Mouse (Mus musculus) embryonic facial prominence, embryonic 15.5 days (tissue): ENCODE results near the gene Fstl3. TPM values are rescaled to one million over a fixed set of nuclear protein-coding genes. Genes with fewer than 3 reads are reported as not detected.

Source experiments
- ATAC-seq: fragments of 200-750 bp; cut with Nextera tagmentation; 2 replicates; pipeline ENCODE4 v1.8.0; 2017; ENCODE audit warnings: low read depth, moderate TSS enrichment; ENCODE audit not compliant: insufficient number of reproducible peaks, low FRiP score, low TSS enrichment
- H3K27ac ChIP-seq: fragments of 300-500 bp; sonication (generic); replicated peaks from 2 replicates; pipeline ENCODE4 v1.5.1; 2015; ENCODE audit warnings: mild to moderate bottlenecking, inconsistent platforms
- H3K27me3 ChIP-seq: fragments of 300-500 bp; sonication (generic); 2 replicates; pipeline ENCODE4 v1.6.1; 2015; ENCODE audit warnings: inconsistent platforms
- H3K36me3 ChIP-seq: fragments of 300-500 bp; sonication (generic); 2 replicates; pipeline ENCODE4 v1.6.1; 2015; ENCODE audit warnings: mild to moderate bottlenecking, inconsistent platforms
- H3K4me1 ChIP-seq: fragments of 300-500 bp; sonication (generic); 2 replicates; pipeline ENCODE4 v1.6.1; 2015; ENCODE audit warnings: inconsistent platforms
- H3K4me2 ChIP-seq: fragments of 300-500 bp; sonication (generic); replicated peaks from 2 replicates; pipeline ENCODE4 v1.6.1; 2015; ENCODE audit warnings: mild to moderate bottlenecking, inconsistent platforms
- H3K4me3 ChIP-seq: fragments of 300-500 bp; sonication (generic); replicated peaks from 2 replicates; pipeline ENCODE4 v1.5.1; 2015; ENCODE audit warnings: mild to moderate bottlenecking, inconsistent platforms
- H3K9ac ChIP-seq: fragments of 300-500 bp; sonication (generic); 2 replicates; pipeline ENCODE4 v1.6.1; 2015; ENCODE audit warnings: inconsistent platforms
- H3K9me3 ChIP-seq: fragments of 300-500 bp; sonication (generic); replicated peaks from 2 replicates; pipeline ENCODE4 v1.6.1; 2016; ENCODE audit warnings: inconsistent platforms
- WGBS: fragments of 180-500 bp; shearing (Covaris S2); methylation state at CpG from one replicate; pipeline ENCODE4 v1.1.7; 2015; 5-methylcytosine and 5-hydroxymethylcytosine counted together
- polyA plus RNA-seq: library from polyadenylated mRNA; unstranded; fragments of >200 nt; fragmentation: Nextera tagmentation; extraction: Ambion mirVana; gene quantifications from 2 replicates; pipeline ENCODE4 v1.2.1, GENCODE M21; 2015

Gene Fstl3
- polyA plus RNA-seq, 1 experiment from 2014 or later, result 20.2 TPM

GRCm38 (mm10) chr10:79789581-79789980 is 12.5 kb downstream of the Fstl3 start:
- no peak overlapping the region for H3K4me3 ChIP-seq
- no peak for ATAC-seq
- no peak overlapping the region for H3K4me2 ChIP-seq
- no peaks in the 10 kb centered on the region for H3K36me3 ChIP-seq
- no peaks in the 10 kb centered on the region for H3K27me3 ChIP-seq
- 50% methylated on average over 2 of the region's 2 CpGs for WGBS
- H3K27ac ChIP-seq, result no peak overlapping the region
- H3K9ac ChIP-seq, result no peak overlapping the region
- peaks cover 9% of the 10 kb centered on the region for H3K4me1 ChIP-seq
- no peaks in the 10 kb centered on the region for H3K9me3 ChIP-seq

GRCm38 (mm10) chr10:79790861-79791260 is 13.8 kb downstream of the Fstl3 start, which contains the start of gene Prss57:
Gene Prss57 (minus strand): TSS chr10:79790961.
- ATAC-seq, result no peak
- Histone ChIP-seq H3K4me1 (peaks cover 14% of the 10 kb centered on the region), H3K36me3 (no peaks in the 10 kb centered on the region), H3K27me3 (no peaks in the 10 kb centered on the region), H3K4me2 (no peak within 1 kb of the TSS), H3K27ac (no peak within 1 kb of the TSS), H3K4me3 (no peak within 1 kb of the TSS), H3K9ac (no peak within 1 kb of the TSS), H3K9me3 (no peaks in the 10 kb centered on the region)
- WGBS, result 84% methylated on average over 4 of the region's 4 CpGs

DNA sequence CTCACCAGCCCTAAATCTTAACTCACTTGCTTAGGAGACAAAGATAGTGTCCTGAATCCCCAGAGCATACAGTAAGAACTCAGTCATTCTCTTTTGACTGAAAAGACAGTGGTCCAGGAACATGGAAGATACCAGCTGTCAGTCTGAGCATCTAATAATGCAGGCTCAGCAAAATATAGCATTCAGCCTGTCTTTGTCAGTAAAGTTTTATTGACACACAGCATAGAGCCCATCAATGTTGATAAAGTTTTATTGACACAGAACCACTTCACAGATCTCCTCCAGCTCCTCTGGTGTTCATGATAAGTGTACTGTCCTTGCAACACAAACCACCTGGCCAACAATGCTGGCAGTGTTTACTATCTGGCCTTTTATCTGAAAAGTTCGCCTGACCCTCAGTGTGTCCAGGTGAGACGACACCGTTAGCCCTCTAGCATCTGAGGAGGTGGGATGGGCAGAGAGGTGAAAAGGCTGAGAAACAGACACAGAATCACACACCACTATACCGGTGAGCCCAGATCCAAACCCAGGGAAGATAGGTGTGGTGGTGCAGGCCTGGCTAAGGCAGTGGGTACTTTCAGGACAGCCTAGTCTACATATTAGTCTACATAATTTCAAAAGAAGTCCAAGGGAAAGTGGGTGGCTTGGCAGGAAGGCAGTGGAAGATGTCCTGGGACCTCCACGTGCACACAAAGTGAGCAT is 15.4 kb downstream of the Fstl3 start:
- H3K4me3 ChIP-seq, result no peak overlapping the region
- 82% methylated on average over 5 of the region's 5 CpGs for WGBS
- H3K4me1 ChIP-seq, result peaks cover 19% of the 10 kb centered on the region
- no peak overlapping the region for H3K9ac ChIP-seq
- no peak for ATAC-seq
- H3K9me3 ChIP-seq, result no peaks in the 10 kb centered on the region
- no peaks in the 10 kb centered on the region for H3K27me3 ChIP-seq
- H3K4me2 ChIP-seq, result no peak overlapping the region
- 0 out of 2 replicates have a peak overlapping the region, but pooled peaks have one; percentile 13 for H3K27ac ChIP-seq
- H3K36me3 ChIP-seq, result no peaks in the 10 kb centered on the region

GRCm38 (mm10) chr10:79793051-79793737 is 16.1 kb downstream of the Fstl3 start, which contains the start of gene Palm:
Gene Palm (plus strand): TSS chr10:79793572.
- H3K4me3 ChIP-seq, result peak within 1 kb of the TSS; percentile 75
- WGBS, result 6% methylated on average over 51 of the region's 51 CpGs

DNA sequence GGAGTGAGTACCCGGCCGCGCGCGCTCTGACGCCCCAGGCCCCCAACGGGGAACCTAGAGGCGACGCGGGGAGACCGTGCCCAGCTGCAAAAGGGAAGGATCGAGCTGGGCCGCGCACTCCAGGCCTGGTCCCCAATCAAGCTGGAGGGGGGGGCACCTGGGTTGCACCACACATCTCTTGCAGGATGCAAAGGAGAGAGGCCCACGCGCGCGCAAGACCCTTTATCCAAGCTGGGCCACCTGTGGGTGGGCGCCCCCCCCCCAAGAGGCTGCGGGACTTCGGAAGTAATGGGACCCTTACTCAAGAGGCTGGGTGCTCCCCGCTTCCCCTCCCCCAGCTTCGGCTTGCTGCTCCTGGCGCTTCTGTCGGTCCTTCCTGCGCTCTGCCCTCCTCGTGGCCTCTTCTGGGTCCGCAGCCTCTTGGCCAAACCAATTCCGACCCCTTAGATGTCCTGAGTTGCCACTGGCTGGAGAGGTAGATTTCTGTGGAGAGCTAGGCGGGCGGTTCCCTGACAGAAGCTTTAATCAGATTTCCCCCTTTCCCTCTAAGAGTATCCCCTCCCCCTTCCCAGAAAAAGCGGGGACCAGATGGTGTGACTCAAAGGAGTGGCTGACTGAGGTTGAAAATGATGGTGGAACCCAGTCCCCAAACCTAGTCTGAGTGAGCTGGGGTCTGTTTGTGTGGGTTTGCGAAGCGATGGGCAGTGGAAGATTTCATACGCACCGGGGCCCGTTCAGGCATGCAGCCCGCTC is 16.8 kb downstream of the Fstl3 start:
- H3K9ac ChIP-seq, result peak overlapping the region; percentile 90
- H3K27ac ChIP-seq, result peak overlapping the region; percentile 79
- under 1% methylated on average over 38 of the region's 38 CpGs for WGBS
- H3K9me3 ChIP-seq, result no peaks in the 10 kb centered on the region
- no peaks in the 10 kb centered on the region for H3K36me3 ChIP-seq
- ATAC-seq, result peak; percentile 8; the same call in 1 of the 2 replicates
- peak overlapping the region; percentile 90 for H3K4me2 ChIP-seq
- peak overlapping the region; percentile 75 for H3K4me3 ChIP-seq
- H3K4me1 ChIP-seq, result peaks cover 24% of the 10 kb centered on the region
- H3K27me3 ChIP-seq, result no peaks in the 10 kb centered on the region

More at GRCm38 (mm10) chr10:79793051-79793737, 16.1 kb downstream of the Fstl3 start, which contains the start of gene Palm:
- H3K9me3 ChIP-seq, result no peaks in the 10 kb centered on the region
- peak within 1 kb of the TSS; percentile 90 for H3K9ac ChIP-seq
- ATAC-seq, result peak; percentile 74
- H3K4me1 ChIP-seq, result peaks cover 24% of the 10 kb centered on the region
- no peaks in the 10 kb centered on the region for H3K36me3 ChIP-seq
- no peaks in the 10 kb centered on the region for H3K27me3 ChIP-seq
- H3K4me2 ChIP-seq, result peak within 1 kb of the TSS; percentile 90
- peak within 1 kb of the TSS; percentile 79 for H3K27ac ChIP-seq

DNA sequence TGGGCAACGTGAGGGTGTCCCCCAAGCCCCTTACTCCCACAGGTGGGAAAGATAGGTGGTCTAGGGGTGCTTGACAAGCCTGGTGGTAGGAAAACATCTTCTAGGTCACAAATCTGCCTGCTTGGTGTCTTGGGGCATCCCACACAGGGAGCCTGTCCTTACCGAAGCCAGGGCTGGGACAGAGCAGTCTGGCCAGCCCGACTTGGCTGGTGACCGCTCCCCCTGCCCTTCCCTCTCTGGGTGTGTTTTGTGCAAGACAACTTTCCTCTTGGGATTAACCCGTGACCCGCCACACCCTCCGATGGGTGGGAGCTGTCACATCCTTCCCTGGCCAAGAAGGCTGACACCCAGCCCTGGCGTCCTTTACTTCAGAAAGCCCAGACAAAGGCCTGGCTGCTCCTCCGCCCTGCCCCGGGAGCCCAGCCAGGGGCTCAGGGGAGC is 17.4 kb downstream of the Fstl3 start:
- 8% methylated on average over 10 of the region's 10 CpGs for WGBS
- peaks cover 24% of the 10 kb centered on the region for H3K4me1 ChIP-seq
- ATAC-seq, result peak; percentile 14; the same call in 1 of the 2 replicates

DNA sequence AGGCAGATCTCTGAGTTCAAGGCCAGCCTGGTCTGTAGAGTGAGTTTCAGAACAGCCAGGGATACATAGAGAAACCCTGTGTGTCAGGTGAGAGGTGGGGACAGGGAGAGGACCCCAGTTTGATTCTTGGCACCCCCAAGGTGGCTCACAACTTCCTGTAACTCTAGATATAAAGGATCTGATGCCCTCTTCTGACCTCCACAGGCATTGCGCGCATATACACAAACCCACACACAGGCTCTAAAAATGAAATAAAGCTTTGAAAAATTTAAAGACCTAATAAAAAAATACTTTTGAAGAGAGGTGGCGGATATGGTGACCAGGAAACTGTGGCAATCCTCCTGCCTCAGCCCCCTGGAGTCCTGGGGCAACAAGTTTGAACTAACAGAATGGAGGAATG is 18.8 kb downstream of the Fstl3 start:
- Histone ChIP-seq H3K9ac (no peak overlapping the region), H3K27ac (no peak overlapping the region), H3K4me3 (no peak overlapping the region), H3K36me3 (no peaks in the 10 kb centered on the region), H3K4me2 (no peak overlapping the region), H3K4me1 (peaks cover 25% of the 10 kb centered on the region), H3K27me3 (no peaks in the 10 kb centered on the region), H3K9me3 (no peaks in the 10 kb centered on the region)
- WGBS, result 95% methylated on average over 3 of the region's 3 CpGs
- ATAC-seq, result no peak

More for the DNA sequence above, 17.4 kb downstream of the Fstl3 start:
- H3K4me2 ChIP-seq, result peak overlapping the region; percentile 90
- H3K9ac ChIP-seq, result peak overlapping the region; percentile 90
- no peaks in the 10 kb centered on the region for H3K27me3 ChIP-seq
- peak overlapping the region; percentile 79 for H3K27ac ChIP-seq
- H3K9me3 ChIP-seq, result no peaks in the 10 kb centered on the region
- no peaks in the 10 kb centered on the region for H3K36me3 ChIP-seq
- H3K4me3 ChIP-seq, result peak overlapping the region; percentile 75

DNA sequence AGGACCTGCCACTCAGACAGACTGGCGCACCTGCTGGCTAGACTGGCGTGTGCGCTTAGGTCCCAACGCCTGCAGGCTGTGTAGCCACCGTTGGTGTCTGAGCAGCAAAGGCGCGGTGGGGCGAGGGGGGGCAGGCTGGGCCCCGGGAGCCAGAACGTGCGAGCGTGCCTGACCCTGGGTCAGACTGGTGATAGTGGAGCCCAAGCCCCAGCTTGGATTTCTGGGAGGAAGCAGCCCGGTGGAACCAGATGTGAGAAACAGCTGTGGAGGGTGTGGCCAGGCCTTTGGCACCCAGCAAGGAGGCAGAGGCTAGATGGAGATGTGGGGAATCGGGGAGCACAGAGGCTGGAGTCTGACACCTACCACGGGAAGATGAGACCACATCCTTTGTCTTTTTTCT is 20.3 kb downstream of the Fstl3 start:
- H3K27ac ChIP-seq, result no peak overlapping the region
- H3K4me1 ChIP-seq, result peaks cover 34% of the 10 kb centered on the region

DNA sequence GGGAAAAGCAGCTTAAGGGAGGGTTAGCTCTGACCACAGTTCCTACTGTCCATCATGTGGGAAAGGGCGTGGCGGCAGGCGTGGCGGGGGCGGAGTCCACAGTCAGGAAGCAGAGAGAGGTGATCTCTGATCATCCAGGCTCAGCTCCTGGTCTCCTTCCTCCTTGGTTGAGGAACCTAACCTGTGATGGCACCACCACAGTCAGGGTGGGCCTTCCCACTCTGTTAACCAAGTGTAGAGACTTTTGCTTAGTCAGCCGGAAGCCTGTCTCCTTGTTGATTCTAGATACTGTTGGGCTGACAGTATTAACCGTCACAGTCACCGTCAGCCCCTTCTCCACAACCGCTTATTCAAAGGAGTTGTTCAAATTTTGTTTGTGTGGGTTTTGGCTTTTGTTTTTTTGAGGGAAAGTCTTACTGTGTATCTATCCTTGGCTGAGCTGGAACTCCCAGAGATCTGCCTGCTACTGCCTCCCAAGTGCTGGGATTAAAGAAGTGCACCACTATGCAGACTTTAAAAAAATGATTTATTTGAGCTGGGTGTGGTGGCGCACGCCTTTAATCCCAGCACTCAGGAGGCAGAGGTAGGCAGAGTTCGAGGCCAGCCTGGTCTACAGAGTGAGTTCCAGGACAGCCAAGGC is 21.3 kb downstream of the Fstl3 start:
- Histone ChIP-seq H3K4me3 (no peak overlapping the region), H3K4me2 (no peak overlapping the region), H3K4me1 (peaks cover 40% of the 10 kb centered on the region), H3K27ac (no peak overlapping the region), H3K36me3 (no peaks in the 10 kb centered on the region), H3K9me3 (no peaks in the 10 kb centered on the region), H3K9ac (no peak overlapping the region), H3K27me3 (no peaks in the 10 kb centered on the region)
- ATAC-seq, result no peak
- 90% methylated on average over 12 of the region's 12 CpGs for WGBS

More for the DNA sequence above, 20.3 kb downstream of the Fstl3 start:
- Histone ChIP-seq H3K9me3 (no peaks in the 10 kb centered on the region), H3K27me3 (no peaks in the 10 kb centered on the region), H3K36me3 (no peaks in the 10 kb centered on the region), H3K4me3 (no peak overlapping the region), H3K4me2 (no peak overlapping the region), H3K9ac (no peak overlapping the region)
- 34% methylated on average over 15 of the region's 15 CpGs for WGBS
- no peak for ATAC-seq

DNA sequence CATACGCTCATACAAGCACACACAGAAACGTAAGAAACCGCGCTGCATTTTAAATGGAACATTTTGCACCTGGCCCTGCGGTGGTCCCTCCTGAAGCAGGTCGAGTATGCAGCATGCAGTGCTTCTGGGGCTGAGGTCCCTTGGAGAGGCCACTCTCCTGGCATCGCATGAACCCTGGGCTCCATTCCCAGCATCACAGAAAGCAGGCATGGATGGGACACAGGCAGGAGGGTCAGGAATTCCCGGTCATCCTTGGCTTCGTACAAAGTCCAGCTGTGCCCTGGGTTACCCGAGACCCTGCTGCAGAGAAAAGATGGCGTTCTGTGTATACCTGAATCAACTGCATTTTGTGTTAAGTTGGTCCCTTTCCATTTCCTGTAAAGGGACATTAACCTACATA is 23.4 kb downstream of the Fstl3 start:
- H3K36me3 ChIP-seq, result no peaks in the 10 kb centered on the region
- 68% methylated on average over 11 of the region's 11 CpGs for WGBS
- no peak overlapping the region for H3K4me3 ChIP-seq
- no peak overlapping the region for H3K27ac ChIP-seq
- ATAC-seq, result no peak
- peaks cover 36% of the 10 kb centered on the region for H3K4me1 ChIP-seq
- H3K4me2 ChIP-seq, result no peak overlapping the region
- H3K27me3 ChIP-seq, result no peaks in the 10 kb centered on the region
- no peak overlapping the region for H3K9ac ChIP-seq
- H3K9me3 ChIP-seq, result no peaks in the 10 kb centered on the region
